Mouse (Mus musculus) small intestine, adult 2 months (tissue): ENCODE data around the gene Ampd2.

Experiments
- CTCF ChIP-seq: fragments of 200-500 bp; IDR thresholded peaks from 2 replicates; pipeline ENCODE4 v1.5.1; 2012; ENCODE audit warnings: low read depth, mild to moderate bottlenecking, control low read depth, inconsistent platforms, low read length, moderate library complexity, mixed read lengths; ENCODE audit not compliant: insufficient replicate concordance, insufficient read length; ENCODE audit errors: extremely low read depth
- POLR2A ChIP-seq: fragments of 200-500 bp; IDR thresholded peaks from 2 replicates; pipeline ENCODE4 v1.6.1; 2012; ENCODE audit warnings: low read depth, mild to moderate bottlenecking, control low read depth, inconsistent platforms, low read length, moderate library complexity

DNA sequence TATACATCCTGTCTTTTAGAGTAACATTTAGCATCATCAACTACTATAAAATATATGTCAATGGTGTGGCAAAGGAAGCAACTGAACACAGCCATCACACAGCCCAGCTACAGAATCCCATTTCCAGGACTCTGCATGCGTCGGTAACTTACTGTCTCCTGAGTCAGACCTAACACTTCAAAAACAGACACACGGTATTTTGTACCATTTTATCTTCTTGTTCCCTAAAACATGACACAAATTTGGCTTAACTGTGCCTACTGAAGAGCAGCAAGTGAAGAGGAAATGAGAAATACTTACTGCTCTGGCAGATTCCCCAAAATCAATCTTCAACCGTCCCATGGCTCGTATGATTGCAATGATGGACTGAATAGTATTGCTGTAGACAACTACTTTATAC, 36.8 kb upstream of the Ampd2 start:
- TF ChIP-seq POLR2A: no peak
- no peak for TF ChIP-seq CTCF
